Mouse (Mus musculus) liver, embryonic 15.5 days (tissue): ENCODE measurements around the gene Hfm1. TPM values are rescaled to one million over a fixed set of nuclear protein-coding genes. Genes with fewer than 3 reads are reported as not detected.

ENCODE experiments used
- ATAC-seq: fragments of 200-750 bp; cut with Nextera tagmentation; 2 replicates; pipeline ENCODE4 v1.8.0; 2017; ENCODE audit warnings: moderate number of reproducible peaks, mild to moderate bottlenecking, moderate library complexity; ENCODE audit not compliant: insufficient read depth
- H3K27ac ChIP-seq: fragments of 300-500 bp; sonication (generic); replicated peaks from 2 replicates; pipeline ENCODE4 v1.5.1; 2015; ENCODE audit warnings: mild to moderate bottlenecking, inconsistent platforms
- H3K27me3 ChIP-seq: fragments of 300-500 bp; sonication (generic); 2 replicates; pipeline ENCODE4 v1.6.1; 2015; ENCODE audit warnings: mild to moderate bottlenecking, inconsistent platforms
- H3K36me3 ChIP-seq: fragments of 300-500 bp; sonication (generic); replicated peaks from 2 replicates; pipeline ENCODE4 v1.6.1; 2015; ENCODE audit warnings: moderate library complexity, mild to moderate bottlenecking, inconsistent platforms
- H3K4me1 ChIP-seq: fragments of 300-500 bp; sonication (generic); replicated peaks from 2 replicates; pipeline ENCODE4 v1.6.1; 2015; ENCODE audit warnings: inconsistent platforms
- H3K4me2 ChIP-seq: fragments of 300-500 bp; sonication (generic); 2 replicates; pipeline ENCODE4 v1.6.1; 2015; ENCODE audit warnings: moderate library complexity, mild to moderate bottlenecking, inconsistent platforms
- H3K4me3 ChIP-seq: fragments of 300-500 bp; sonication (generic); replicated peaks from 2 replicates; pipeline ENCODE4 v1.5.1; 2015; ENCODE audit warnings: mild to moderate bottlenecking, inconsistent platforms
- H3K9ac ChIP-seq: fragments of 300-500 bp; sonication (generic); 2 replicates; pipeline ENCODE4 v1.6.1; 2015; ENCODE audit warnings: moderate library complexity, mild to moderate bottlenecking, inconsistent platforms
- H3K9me3 ChIP-seq: fragments of 300-500 bp; sonication (generic); replicated peaks from 2 replicates; pipeline ENCODE4 v1.6.1; 2016; ENCODE audit warnings: inconsistent platforms
- WGBS: fragments of 180-500 bp; shearing (Covaris S2); methylation state at CpG from one replicate; pipeline ENCODE4 v1.1.7; 2015; ENCODE audit warnings: mixed read lengths; ENCODE audit not compliant: insufficient replicate concordance; 5-methylcytosine and 5-hydroxymethylcytosine counted together
- polyA plus RNA-seq: library from polyadenylated mRNA; unstranded; fragments of >200 nt; fragmentation: Nextera tagmentation; extraction: Ambion mirVana; gene quantifications from 2 replicates; pipeline ENCODE4 v1.2.1, GENCODE M21; 2015

The Hfm1 gene
- polyA plus RNA-seq, 1 experiment from 2014 or later: not detected

GRCm38 (mm10) chr5:106946342-106946741 is 20.2 kb upstream of the Hfm1 start:
- H3K4me3 ChIP-seq: no peak overlapping the region
- ATAC-seq: no peak
- H3K9me3 ChIP-seq: no peaks in the 10 kb centered on the region
- no peaks in the 10 kb centered on the region for H3K4me1 ChIP-seq
- no peaks in the 10 kb centered on the region for H3K36me3 ChIP-seq
- 67% methylated on average over 4 of the region's 4 CpGs for WGBS
- H3K27ac ChIP-seq: no peak overlapping the region
- H3K9ac ChIP-seq: no peak overlapping the region
- H3K27me3 ChIP-seq: no peaks in the 10 kb centered on the region
- H3K4me2 ChIP-seq: no peak overlapping the region

GRCm38 (mm10) chr5:106927996-106928395 is 1.9 kb upstream of the Hfm1 start:
- Histone ChIP-seq H3K4me2 (no peak overlapping the region), H3K9ac (no peak overlapping the region), H3K4me1 (peaks cover 12% of the 10 kb centered on the region), H3K27ac (no peak overlapping the region), H3K36me3 (no peaks in the 10 kb centered on the region), H3K9me3 (no peaks in the 10 kb centered on the region), H3K4me3 (no peak overlapping the region), H3K27me3 (peaks cover 10% of the 10 kb centered on the region; the same call in 1 of the 2 replicates)
- 30% methylated on average over 4 of the region's 4 CpGs for WGBS
- ATAC-seq: peak; percentile 43; the same call in 1 of the 2 replicates

- Histone ChIP-seq H3K36me3 (no peaks in the 10 kb centered on the region), H3K4me2 (peak overlapping the region; percentile 89), H3K27ac (no peak overlapping the region), H3K4me3 (peak overlapping the region; percentile 63), H3K9ac (peak overlapping the region; percentile 47; the same call in 1 of the 2 replicates), H3K27me3 (peaks cover 10% of the 10 kb centered on the region; the same call in 1 of the 2 replicates), H3K9me3 (no peaks in the 10 kb centered on the region), H3K4me1 (peaks cover 12% of the 10 kb centered on the region)
- no peak for ATAC-seq
- WGBS: 56% methylated on average over 4 of the region's 4 CpGs
These were observed 207 bp upstream of the Hfm1 start for GRCm38 (mm10) chr5:106926369-106926686.

GRCm38 (mm10) chr5:106919315-106919714 is 6.8 kb downstream of the Hfm1 start:
- H3K4me1 ChIP-seq: no peaks in the 10 kb centered on the region; the same call in 1 of the 2 replicates
- H3K4me3 ChIP-seq: no peak overlapping the region
- no peaks in the 10 kb centered on the region for H3K9me3 ChIP-seq
- no peak overlapping the region for H3K4me2 ChIP-seq
- no peaks in the 10 kb centered on the region for H3K27me3 ChIP-seq
- no peak overlapping the region for H3K27ac ChIP-seq
- H3K9ac ChIP-seq: no peak overlapping the region
- H3K36me3 ChIP-seq: no peaks in the 10 kb centered on the region
- no peak for ATAC-seq

- no peak for ATAC-seq
These were observed 29.2 kb downstream of the Hfm1 start for GRCm38 (mm10) chr5:106896879-106897278.

GRCm38 (mm10) chr5:106891773-106892172 is 34.3 kb downstream of the Hfm1 start:
- Histone ChIP-seq H3K27ac (no peak overlapping the region), H3K27me3 (no peaks in the 10 kb centered on the region), H3K36me3 (no peaks in the 10 kb centered on the region), H3K4me2 (no peak overlapping the region), H3K9me3 (no peaks in the 10 kb centered on the region), H3K4me3 (no peak overlapping the region), H3K4me1 (0 out of 2 replicates have a peak, but pooled peaks cover 4% of the 10 kb centered on the region), H3K9ac (no peak overlapping the region)
- ATAC-seq: no peak
- 20% methylated on average over 5 of the region's 5 CpGs for WGBS

More at GRCm38 (mm10) chr5:106896879-106897278, 29.2 kb downstream of the Hfm1 start:
- Histone ChIP-seq H3K4me2 (no peak overlapping the region), H3K9ac (no peak overlapping the region), H3K4me3 (no peak overlapping the region), H3K4me1 (no peaks in the 10 kb centered on the region), H3K27me3 (no peaks in the 10 kb centered on the region), H3K36me3 (no peaks in the 10 kb centered on the region), H3K9me3 (no peaks in the 10 kb centered on the region), H3K27ac (no peak overlapping the region)
- 37% methylated on average over 2 of the region's 2 CpGs for WGBS

- no peak overlapping the region for H3K4me3 ChIP-seq
- H3K4me2 ChIP-seq: no peak overlapping the region
- H3K36me3 ChIP-seq: no peaks in the 10 kb centered on the region
- WGBS: 38% methylated on average over 1 of the region's 1 CpGs
- H3K27me3 ChIP-seq: no peaks in the 10 kb centered on the region
- H3K9ac ChIP-seq: no peak overlapping the region
- H3K9me3 ChIP-seq: no peaks in the 10 kb centered on the region
- H3K27ac ChIP-seq: no peak overlapping the region
- H3K4me1 ChIP-seq: 0 out of 2 replicates have a peak, but pooled peaks cover 4% of the 10 kb centered on the region
- no peak for ATAC-seq
These were observed 38.6 kb downstream of the Hfm1 start for GRCm38 (mm10) chr5:106887303-106888071.

- Histone ChIP-seq H3K27me3 (no peaks in the 10 kb centered on the region), H3K9ac (no peak overlapping the region), H3K27ac (no peak overlapping the region), H3K4me2 (no peak overlapping the region), H3K4me3 (no peak overlapping the region), H3K4me1 (0 out of 2 replicates have a peak, but pooled peaks cover 4% of the 10 kb centered on the region), H3K9me3 (no peaks in the 10 kb centered on the region), H3K36me3 (no peaks in the 10 kb centered on the region)
- WGBS: 63% methylated on average over 4 of the region's 4 CpGs
- ATAC-seq: no peak
These were observed 40.6 kb downstream of the Hfm1 start for GRCm38 (mm10) chr5:106885517-106885916.

GRCm38 (mm10) chr5:106876438-106876837 is 49.7 kb downstream of the Hfm1 start:
- Histone ChIP-seq H3K4me2 (no peak overlapping the region), H3K9ac (no peak overlapping the region), H3K27ac (no peak overlapping the region), H3K9me3 (no peaks in the 10 kb centered on the region), H3K36me3 (no peaks in the 10 kb centered on the region), H3K27me3 (no peaks in the 10 kb centered on the region), H3K4me3 (no peak overlapping the region), H3K4me1 (no peaks in the 10 kb centered on the region)
- WGBS: 14% methylated on average over 1 of the region's 1 CpGs
- ATAC-seq: no peak

- Histone ChIP-seq H3K27ac (no peak overlapping the region), H3K27me3 (no peaks in the 10 kb centered on the region), H3K4me2 (no peak overlapping the region), H3K9me3 (no peaks in the 10 kb centered on the region), H3K9ac (no peak overlapping the region), H3K4me1 (no peaks in the 10 kb centered on the region), H3K36me3 (no peaks in the 10 kb centered on the region), H3K4me3 (no peak overlapping the region)
- 19% methylated on average over 3 of the region's 3 CpGs for WGBS
- ATAC-seq: no peak
These were observed 65.7 kb downstream of the Hfm1 start for GRCm38 (mm10) chr5:106860415-106860814.

- Histone ChIP-seq H3K9me3 (no peaks in the 10 kb centered on the region), H3K27ac (no peak overlapping the region), H3K27me3 (no peaks in the 10 kb centered on the region), H3K4me2 (no peak overlapping the region), H3K4me1 (no peaks in the 10 kb centered on the region), H3K9ac (no peak overlapping the region), H3K4me3 (no peak overlapping the region), H3K36me3 (no peaks in the 10 kb centered on the region)
- no peak for ATAC-seq
- WGBS: 71% methylated on average over 3 of the region's 3 CpGs
These were observed 72.8 kb downstream of the Hfm1 start for GRCm38 (mm10) chr5:106853284-106853683.

- no peaks in the 10 kb centered on the region for H3K4me1 ChIP-seq
- H3K4me3 ChIP-seq: no peak overlapping the region
- H3K9me3 ChIP-seq: no peaks in the 10 kb centered on the region
- H3K9ac ChIP-seq: no peak overlapping the region
- no peak overlapping the region for H3K27ac ChIP-seq
- no peak for ATAC-seq
- no peak overlapping the region for H3K4me2 ChIP-seq
- no peaks in the 10 kb centered on the region for H3K27me3 ChIP-seq
- H3K36me3 ChIP-seq: no peaks in the 10 kb centered on the region
These were observed 79.1 kb downstream of the Hfm1 start for GRCm38 (mm10) chr5:106847045-106847444.
